Mouse (Mus musculus): Measurements from ENCODE around the gene Olfr157. TPM values are rescaled to one million over a fixed set of nuclear protein-coding genes. Genes with fewer than 3 reads are reported as not detected.
"Not testable (repeated sequence)": the region's sequence is repeated elsewhere in the genome, so short reads cannot be mapped to it uniquely, and the experiment has no call there.

Olfr157 gene
- total and polyA plus RNA-seq, 3 experiments, result 0.01 TPM; not detected in 2

- H3K9me3 ChIP-seq (replicated peaks; ENCODE audit: insufficient read depth, low read length), result no peaks in the 10 kb centered on the region
- no peaks in the 10 kb centered on the region for H3K79me2 ChIP-seq (ENCODE audit: control insufficient read depth, insufficient read depth, low read length, poor library complexity)
- no peaks in the 10 kb centered on the region for H3K36me3 ChIP-seq (ENCODE audit: control insufficient read depth in 1 of 2, insufficient read depth in 2 of 2, low read length in 2 of 2)
- TF ChIP-seq ZKSCAN1 (IDR thresholded peaks at IDR 0.05; ENCODE audit: low read depth, low read length) (no peak), CTCF (IDR thresholded peaks at IDR 0.05 in 2 of 3, conservative IDR thresholded peaks at IDR 0.05 in 1 of 3; ENCODE audit: control insufficient read depth in 1 of 3, insufficient read depth in 1 of 3, low read depth in 2 of 3, low read length in 3 of 3, poor library complexity in 1 of 3, severe bottlenecking in 1 of 3) (no peak), POLR2AphosphoS2 (IDR thresholded peaks at IDR 0.05; ENCODE audit: low read length) (no peak), MYC (IDR thresholded peaks at IDR 0.05; ENCODE audit: low read depth, low read length) (no peak), RCOR1 (IDR thresholded peaks at IDR 0.05; ENCODE audit: low read depth, low read length) (no peak), UBTF (IDR thresholded peaks at IDR 0.05; ENCODE audit: borderline replicate concordance, insufficient read depth, low read depth, low read length) (no peak), USF2 (IDR thresholded peaks at IDR 0.05; ENCODE audit: borderline replicate concordance in 1 of 2, insufficient read depth in 1 of 2, low read depth in 1 of 2, low read length in 2 of 2) (no peak), ZMIZ1 (IDR thresholded peaks at IDR 0.05; ENCODE audit: low read depth, low read length) (no peak), TBP (IDR thresholded peaks at IDR 0.05; ENCODE audit: low read depth, low read length) (no peak), JUND (IDR thresholded peaks at IDR 0.05; ENCODE audit: low read depth, low read length) (no peak), ZNF384 (IDR thresholded peaks at IDR 0.05; ENCODE audit: low read depth, low read length) (no peak), MXI1 (IDR thresholded peaks at IDR 0.05; ENCODE audit: low read depth, low read length) (no peak), MAFK (IDR thresholded peaks at IDR 0.05; ENCODE audit: borderline replicate concordance, low read depth, low read length) (no peak), TAL1 (IDR thresholded peaks at IDR 0.05; ENCODE audit: low read length) (no peak), ETS1 (IDR thresholded peaks at IDR 0.05; ENCODE audit: low read depth, low read length) (no peak)
- H3K27me3 ChIP-seq (ENCODE audit: control insufficient read depth in 1 of 2, insufficient read depth in 2 of 2, low read length in 2 of 2), result peaks cover 2 to 13% of the 10 kb centered on the region in 2 experiments; a peak in 3 of 4 replicates
- no peak for DNase-seq (ENCODE audit: low read depth, low spot score)
- no peak overlapping the region for H3K9ac ChIP-seq (ENCODE audit: control insufficient read depth, low read depth, low read length, poor library complexity, severe bottlenecking)
- H3K4me1 ChIP-seq (ENCODE audit: control insufficient read depth in 1 of 2, insufficient read depth in 2 of 2, low read length in 2 of 2), result no peaks in the 10 kb centered on the region
- no peak overlapping the region for H3K27ac ChIP-seq (ENCODE audit: control insufficient read depth, low read depth, low read length)
- no peak overlapping the region for H3K4me3 ChIP-seq (ENCODE audit: control insufficient read depth in 1 of 2, insufficient read depth in 1 of 2, low read depth in 2 of 2, low read length in 2 of 2)
Measured at GRCm38 (mm10) chr4:43798936-43799335, 41.1 kb downstream of the Olfr157 start.

GRCm38 (mm10) chr4:43795844-43796243, 44.2 kb downstream of the Olfr157 start:
- not testable (repeated sequence) for H3K27ac ChIP-seq (ENCODE audit: control insufficient read depth, low read depth, low read length); H3K9me3 ChIP-seq (replicated peaks; ENCODE audit: insufficient read depth, low read length); H3K79me2 ChIP-seq (ENCODE audit: control insufficient read depth, insufficient read depth, low read length, poor library complexity); H3K4me3 ChIP-seq (ENCODE audit: control insufficient read depth in 1 of 2, insufficient read depth in 1 of 2, low read depth in 2 of 2, low read length in 2 of 2); DNase-seq (ENCODE audit: low read depth, low spot score); H3K9ac ChIP-seq (ENCODE audit: control insufficient read depth, low read depth, low read length, poor library complexity, severe bottlenecking); H3K36me3 ChIP-seq (ENCODE audit: control insufficient read depth in 1 of 2, insufficient read depth in 2 of 2, low read length in 2 of 2); H3K4me1 ChIP-seq (ENCODE audit: control insufficient read depth in 1 of 2, insufficient read depth in 2 of 2, low read length in 2 of 2)
- peaks cover 2 to 17% of the 10 kb centered on the region in 2 experiments; a peak in 3 of 4 replicates for H3K27me3 ChIP-seq (ENCODE audit: control insufficient read depth in 1 of 2, insufficient read depth in 2 of 2, low read length in 2 of 2)

- Histone ChIP-seq H3K27me3 (ENCODE audit: control insufficient read depth in 1 of 2, insufficient read depth in 2 of 2, low read length in 2 of 2) (peaks cover 2 to 17% of the 10 kb centered on the region in 2 experiments; a peak in 3 of 4 replicates), H3K9me3 (replicated peaks; ENCODE audit: insufficient read depth, low read length) (no peaks in the 10 kb centered on the region), H3K9ac (ENCODE audit: control insufficient read depth, low read depth, low read length, poor library complexity, severe bottlenecking) (no peak overlapping the region), H3K79me2 (ENCODE audit: control insufficient read depth, insufficient read depth, low read length, poor library complexity) (no peaks in the 10 kb centered on the region), H3K27ac (ENCODE audit: control insufficient read depth, low read depth, low read length) (no peak overlapping the region), H3K4me3 (ENCODE audit: control insufficient read depth in 1 of 2, insufficient read depth in 1 of 2, low read depth in 2 of 2, low read length in 2 of 2) (no peak overlapping the region), H3K36me3 (ENCODE audit: control insufficient read depth in 1 of 2, insufficient read depth in 2 of 2, low read length in 2 of 2) (no peaks in the 10 kb centered on the region), H3K4me1 (ENCODE audit: control insufficient read depth in 1 of 2, insufficient read depth in 2 of 2, low read length in 2 of 2) (no peaks in the 10 kb centered on the region)
- TF ChIP-seq CHD2 (IDR thresholded peaks at IDR 0.05; ENCODE audit: low read length), result no peak
- TF ChIP-seq POLR2AphosphoS2 (IDR thresholded peaks at IDR 0.05; ENCODE audit: low read length), result no peak
- TF ChIP-seq UBTF (IDR thresholded peaks at IDR 0.05; ENCODE audit: borderline replicate concordance, insufficient read depth, low read depth, low read length), result no peak
- no peak for TF ChIP-seq MAZ (IDR thresholded peaks at IDR 0.05; ENCODE audit: low read depth, low read length)
- TF ChIP-seq ZKSCAN1 (IDR thresholded peaks at IDR 0.05; ENCODE audit: low read depth, low read length), result no peak
- no peak for TF ChIP-seq RAD21 (IDR thresholded peaks at IDR 0.05; ENCODE audit: low read depth, low read length)
- no peak for TF ChIP-seq GATA1 (IDR thresholded peaks at IDR 0.05; ENCODE audit: low read depth, low read length)
- TF ChIP-seq MEF2A (IDR thresholded peaks at IDR 0.05; ENCODE audit: extremely low read depth, insufficient replicate concordance, low read depth, low read length, poor library complexity, severe bottlenecking), result no peak
- no peak for TF ChIP-seq ETS1 (IDR thresholded peaks at IDR 0.05; ENCODE audit: low read depth, low read length)
- no peak for TF ChIP-seq SMC3 (IDR thresholded peaks at IDR 0.05; ENCODE audit: low read depth, low read length)
- TF ChIP-seq E2F4 (IDR thresholded peaks at IDR 0.05; ENCODE audit: borderline replicate concordance, low read depth, low read length), result no peak
- no peak for TF ChIP-seq KAT2A (conservative IDR thresholded peaks at IDR 0.05; ENCODE audit: low read depth, low read length)
- no peak for TF ChIP-seq NRF1 (IDR thresholded peaks at IDR 0.05; ENCODE audit: insufficient read depth, low read depth, low read length, poor library complexity, severe bottlenecking)
- TF ChIP-seq MAX (IDR thresholded peaks at IDR 0.05; ENCODE audit: low read length), result no peak
- TF ChIP-seq USF2 (IDR thresholded peaks at IDR 0.05; ENCODE audit: borderline replicate concordance in 1 of 2, insufficient read depth in 1 of 2, low read depth in 1 of 2, low read length in 2 of 2), result no peak
- no peak for TF ChIP-seq GABPA (IDR thresholded peaks at IDR 0.05; ENCODE audit: low read depth, low read length)
- DNase-seq (ENCODE audit: low read depth, low spot score), result no peak
Measured at GRCm38 (mm10) chr4:43795296-43795695, 44.7 kb downstream of the Olfr157 start.
